Mouse (Mus musculus) layer of hippocampus, adult 8-10 months (tissue): ENCODE results near the gene Ammecr1. TPM values are rescaled to one million over a fixed set of nuclear protein-coding genes. Genes with fewer than 3 reads are reported as not detected.

Experiments
- DNase-seq, 2 experiments: peaks; one replicate each; pipeline ENCODE4 v3.0.0; 2022; ENCODE audit warnings: low spot score in 2 of 2
- total RNA-seq, 4 experiments: library from RNA; stranded (reverse); gene quantifications; 2 replicates each; pipeline ENCODE4 v1.2.4; 2022

Ammecr1 gene
- 1 to 10 TPM; 1.7 to 2.7 (median 2.2) TPM for total RNA-seq

DNA sequence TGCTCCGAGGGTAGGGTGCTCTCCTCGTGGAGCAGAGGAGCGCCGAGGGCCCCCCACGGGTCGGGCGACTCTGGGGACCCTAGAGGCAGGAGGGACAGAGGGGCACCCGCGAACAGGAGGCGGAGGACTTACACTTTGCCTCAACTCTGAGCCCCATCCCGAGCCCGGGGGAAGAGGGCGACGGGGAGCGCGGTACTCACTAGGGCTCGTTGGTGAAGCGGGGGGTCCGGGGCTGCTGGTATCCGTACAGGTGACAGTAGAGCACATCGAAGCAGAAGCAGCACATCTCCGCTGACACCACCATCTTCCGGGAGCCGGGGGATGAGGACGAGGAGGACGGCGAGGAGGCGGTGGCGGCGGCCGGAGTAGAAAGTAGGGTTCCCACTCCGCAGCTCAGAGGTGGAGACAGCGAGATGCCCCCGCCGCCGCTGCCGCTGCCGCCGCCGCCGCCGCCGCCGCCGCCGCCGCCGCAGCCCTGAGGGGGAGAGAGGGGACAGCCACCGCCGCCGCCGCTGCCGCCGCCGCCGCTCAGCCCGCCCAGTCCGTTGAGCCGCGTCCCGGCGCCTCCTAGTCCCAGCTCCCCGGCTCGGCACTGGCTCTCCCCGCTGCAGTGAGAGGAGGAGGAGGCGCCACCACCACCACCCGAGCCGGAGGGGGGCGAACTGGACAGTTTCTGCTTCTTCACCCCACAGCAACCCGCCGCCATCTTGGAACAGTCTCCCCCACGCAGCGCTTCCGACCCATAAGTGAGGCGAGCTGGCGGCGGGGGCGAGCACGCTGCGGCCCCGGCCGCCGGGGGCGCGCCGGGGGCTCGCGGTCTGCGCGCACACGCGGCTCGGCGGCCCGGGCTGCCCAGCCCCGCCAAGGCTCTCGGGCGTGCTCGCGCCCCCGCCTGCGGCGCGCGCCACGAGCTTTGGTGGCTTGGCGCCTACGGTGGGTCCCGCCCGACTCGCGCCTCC, at the start of gene Ammecr1:
Ammecr1 (minus strand) TSS at position 721 of the 959 bp plus-strand sequence.
- peak; percentile 18 to 44 for DNase-seq

DNA sequence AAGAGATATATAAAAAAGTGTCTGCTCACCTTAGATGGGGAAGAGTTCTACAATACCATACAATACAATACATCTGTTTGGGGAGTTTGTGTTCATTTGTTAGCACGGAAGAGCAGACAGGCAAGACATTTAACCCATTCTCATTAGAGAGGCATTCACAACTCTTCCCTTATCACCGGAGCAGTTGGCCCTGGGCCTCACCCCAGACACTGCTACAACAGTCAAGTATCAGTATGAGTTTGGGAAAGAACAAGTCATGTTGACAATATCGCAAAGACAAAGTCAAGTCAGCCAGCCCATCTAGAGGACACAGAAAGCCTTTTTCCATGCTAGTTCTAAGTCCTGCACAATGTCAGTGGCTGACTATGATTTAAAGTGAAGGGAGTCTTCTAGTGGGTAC, 47.6 kb upstream of the Ammecr1 start:
- DNase-seq = no peak

DNA sequence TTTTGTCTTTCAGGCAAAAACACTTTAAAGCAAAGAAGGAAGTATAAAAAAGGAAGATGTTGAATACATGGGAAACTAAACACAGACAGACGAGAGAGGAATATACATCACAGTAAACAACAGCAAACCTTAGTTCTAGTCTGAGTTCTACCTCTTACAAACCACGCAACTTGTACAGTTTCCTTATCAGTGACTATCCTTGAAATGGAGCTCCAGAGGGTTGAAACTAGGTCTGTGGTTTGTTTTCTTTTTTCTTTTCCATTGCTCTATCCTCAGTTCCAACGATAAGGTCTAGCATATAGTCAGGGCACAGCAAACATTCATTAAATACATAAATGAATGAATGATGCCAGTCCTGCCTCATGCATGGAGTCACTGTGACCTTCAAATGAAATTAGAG, 45.8 kb upstream of the Ammecr1 start:
- no peak for DNase-seq

DNA sequence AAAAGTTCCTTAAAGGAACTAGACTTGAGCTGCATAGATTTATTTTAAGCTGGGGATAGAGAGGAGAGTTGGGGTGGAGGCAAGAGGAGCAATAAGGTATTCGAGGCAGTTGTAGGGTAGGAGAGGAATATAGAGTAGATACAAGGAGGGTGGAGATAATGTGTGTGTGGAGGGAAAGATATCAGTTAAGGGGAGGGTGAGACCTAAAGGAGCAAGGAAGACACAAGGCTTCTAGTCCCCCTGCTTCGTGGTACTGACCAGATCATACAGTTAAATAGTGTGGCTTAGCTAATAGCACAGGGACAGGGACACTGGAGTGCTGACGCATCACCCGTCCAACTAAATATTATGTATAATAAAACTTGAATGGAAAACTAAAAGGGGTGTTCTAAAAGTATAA, 45.3 kb upstream of the Ammecr1 start:
- DNase-seq = no peak

DNA sequence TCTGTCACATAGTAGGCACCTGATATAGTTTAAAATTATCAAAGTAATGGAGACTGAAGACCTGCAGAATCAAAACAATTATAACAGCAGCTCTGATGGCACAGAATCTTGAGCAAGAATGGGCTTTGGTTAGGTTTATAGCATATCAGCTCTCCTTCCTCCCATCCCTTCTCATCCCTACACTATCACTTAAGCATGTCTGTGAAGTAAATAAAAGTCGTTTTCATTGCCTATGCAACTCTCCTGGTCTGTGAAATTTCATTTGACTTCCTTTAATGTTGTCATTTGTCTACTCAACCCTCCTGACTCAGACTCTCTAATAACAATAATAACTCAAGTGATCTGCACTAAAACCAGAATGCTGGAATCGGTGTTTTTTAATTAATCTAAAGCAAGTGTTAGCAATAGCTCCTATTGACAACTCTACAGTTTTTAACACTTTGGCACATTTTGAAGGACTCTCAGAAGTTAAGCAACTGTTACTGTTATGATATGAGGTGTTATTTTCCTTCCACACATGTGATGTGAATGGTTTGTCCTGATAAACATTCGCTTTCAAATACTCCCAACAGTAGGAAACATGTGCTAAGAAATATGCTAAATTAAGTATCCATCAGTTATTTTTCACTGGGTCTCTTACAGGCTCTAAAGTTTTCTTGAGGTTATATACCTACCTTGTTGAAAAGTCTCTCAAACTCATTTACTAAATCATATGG, 37.8 kb upstream of the Ammecr1 start:
- DNase-seq = no peak

DNA sequence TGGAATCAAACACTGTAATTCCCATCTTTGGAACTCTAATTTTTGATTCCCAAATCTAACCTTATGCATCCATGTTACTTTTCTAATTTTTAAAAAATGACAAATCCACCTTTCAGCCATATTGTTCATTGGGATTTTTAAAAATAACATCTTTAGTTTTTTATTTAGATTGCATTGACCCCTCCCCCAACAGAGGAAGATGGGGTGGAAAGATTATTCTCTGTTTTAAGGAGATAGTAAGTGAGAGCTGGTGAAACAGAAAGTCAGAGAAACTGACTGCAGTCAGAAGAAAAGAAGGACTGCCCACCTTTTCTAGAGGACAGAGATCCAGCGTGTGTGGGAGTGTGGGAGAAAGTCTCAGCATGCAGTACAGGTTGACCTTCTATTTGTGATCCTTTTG, 30.7 kb upstream of the Ammecr1 start:
- DNase-seq = no peak

DNA sequence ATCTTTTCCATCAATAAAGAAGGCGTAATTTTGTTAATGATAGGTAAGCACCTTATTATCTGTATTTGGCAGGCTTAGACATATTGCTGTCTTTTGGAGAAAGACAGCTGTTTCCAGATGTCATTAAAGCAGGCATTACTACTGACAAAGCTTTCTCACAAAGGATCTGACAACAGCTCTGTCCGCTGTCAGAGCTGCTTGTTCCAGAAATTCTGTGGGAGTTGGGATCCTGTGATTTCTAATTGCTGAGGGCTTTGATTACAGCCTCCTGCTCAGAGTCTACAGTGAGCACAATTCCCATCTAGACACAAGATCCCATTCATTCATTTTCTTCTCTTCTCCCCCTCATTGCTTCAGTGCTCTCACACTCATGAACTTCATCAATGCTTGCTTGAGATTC, 28.0 kb upstream of the Ammecr1 start:
- no peak for DNase-seq

DNA sequence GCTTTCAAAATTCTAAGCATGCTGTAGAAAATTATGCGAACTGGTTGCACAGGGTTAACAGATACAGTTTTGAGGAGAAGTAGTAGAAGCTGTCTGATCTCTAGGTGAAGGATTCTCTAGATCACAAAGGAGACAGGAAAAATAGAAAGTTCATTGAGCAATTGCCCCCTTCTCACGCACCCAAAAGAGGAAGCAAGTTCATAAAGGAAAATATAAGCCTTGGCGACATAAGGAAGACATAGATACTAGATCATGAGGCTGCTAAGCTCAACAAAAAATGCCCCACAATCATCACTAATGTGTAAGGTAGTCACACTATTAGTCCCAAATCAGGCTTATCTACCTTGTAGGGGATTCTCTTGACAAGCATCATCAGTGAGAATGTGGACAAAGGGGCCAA, 17.6 kb upstream of the Ammecr1 start:
- DNase-seq = no peak

DNA sequence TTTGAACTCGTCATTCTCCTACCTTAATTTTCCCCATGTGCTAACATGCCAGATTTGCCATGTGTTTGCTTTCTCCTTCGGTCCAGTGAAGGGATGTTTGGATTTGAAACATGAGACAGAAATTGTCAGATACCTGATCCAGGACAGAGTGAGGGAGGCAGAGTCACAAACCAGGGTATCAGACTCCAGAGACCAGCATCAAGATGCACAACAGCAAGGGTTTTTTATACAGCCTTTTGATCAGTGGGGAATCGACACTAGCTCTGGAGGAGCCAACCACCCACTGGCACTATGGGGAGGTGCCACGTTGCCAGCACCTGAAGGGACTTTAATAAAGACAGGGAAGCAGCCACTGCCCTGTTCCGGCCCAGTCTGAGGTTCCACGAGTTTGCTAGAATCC, 17.1 kb upstream of the Ammecr1 start:
- no peak for DNase-seq

DNA sequence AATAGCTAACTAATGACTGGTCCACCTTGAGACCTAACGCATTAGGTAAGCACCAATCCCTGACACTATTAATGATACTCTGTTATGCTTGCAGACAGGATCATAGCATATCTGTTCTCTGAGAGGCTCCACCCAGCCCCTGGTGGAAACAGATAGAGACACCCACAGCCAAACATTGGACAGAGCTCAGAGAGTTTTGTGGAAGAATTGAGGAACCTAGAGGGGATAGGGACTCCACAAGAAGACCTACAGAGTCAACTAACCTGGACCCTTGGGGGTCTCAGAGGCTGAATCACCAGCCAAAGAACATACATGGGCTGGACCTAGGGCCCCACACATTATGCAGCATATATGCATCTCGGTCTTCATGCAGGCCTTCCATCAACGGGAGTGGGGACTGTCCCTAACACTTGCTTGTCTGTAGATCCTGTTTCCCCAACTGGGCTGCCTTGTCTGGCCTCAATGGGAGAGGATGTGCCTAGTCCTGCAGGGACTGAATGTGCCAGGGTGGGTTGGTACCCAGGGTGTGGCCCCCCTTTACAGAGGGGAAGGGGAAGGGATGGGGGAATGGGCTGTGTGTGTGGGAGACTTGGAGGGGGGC, 15.1 kb upstream of the Ammecr1 start:
- DNase-seq = no peak

DNA sequence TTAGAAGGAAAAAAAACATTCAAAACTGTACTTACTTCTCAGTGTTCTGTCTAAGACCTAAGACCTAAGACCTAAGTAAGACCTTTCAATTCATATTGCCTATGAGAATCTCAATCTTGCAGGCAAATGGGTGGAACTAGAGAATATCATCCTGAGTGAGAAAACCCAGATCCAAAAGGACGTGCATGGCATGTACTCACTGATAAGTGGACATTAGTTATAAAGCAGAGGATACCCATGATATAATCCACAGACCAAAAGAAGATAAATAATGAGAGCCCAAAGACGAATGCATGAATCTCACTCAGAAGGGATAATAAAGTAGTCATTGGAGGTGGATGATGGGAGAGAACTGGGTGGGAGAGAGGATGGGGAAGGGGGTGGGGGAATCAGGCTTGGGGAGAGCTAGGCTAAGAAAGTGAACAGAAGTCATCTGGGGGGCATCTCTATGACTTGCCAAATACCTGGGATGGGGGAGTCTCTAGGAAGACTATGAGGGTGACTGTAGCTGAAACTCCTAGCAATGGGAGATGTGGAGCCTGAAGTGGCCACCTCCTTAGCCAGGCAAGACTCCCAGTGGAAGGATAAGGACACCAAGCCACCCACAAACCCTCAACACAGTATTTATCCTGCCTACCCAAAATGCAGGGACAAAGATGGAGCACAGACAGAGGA, 14.5 kb upstream of the Ammecr1 start:
- DNase-seq = no peak

DNA sequence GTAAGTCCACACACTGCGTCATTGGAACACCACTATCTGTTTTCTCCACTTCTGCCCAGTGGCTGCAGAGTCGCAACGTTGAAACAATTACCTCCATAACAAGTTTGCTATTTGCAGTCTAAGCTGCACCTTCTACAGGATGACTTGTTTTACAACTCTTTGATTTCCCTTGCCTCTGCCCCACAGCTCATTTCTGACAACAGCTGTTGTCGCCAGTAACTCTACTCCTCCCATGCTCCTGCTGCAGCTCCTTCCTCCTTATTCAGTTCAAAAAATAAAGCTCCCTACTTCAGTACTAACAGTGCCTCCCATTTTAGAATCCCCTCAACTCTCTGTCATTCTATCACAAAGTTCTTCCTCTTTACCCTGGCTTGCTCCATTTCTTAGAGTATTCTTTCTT, 12.7 kb upstream of the Ammecr1 start:
- no peak for DNase-seq

DNA sequence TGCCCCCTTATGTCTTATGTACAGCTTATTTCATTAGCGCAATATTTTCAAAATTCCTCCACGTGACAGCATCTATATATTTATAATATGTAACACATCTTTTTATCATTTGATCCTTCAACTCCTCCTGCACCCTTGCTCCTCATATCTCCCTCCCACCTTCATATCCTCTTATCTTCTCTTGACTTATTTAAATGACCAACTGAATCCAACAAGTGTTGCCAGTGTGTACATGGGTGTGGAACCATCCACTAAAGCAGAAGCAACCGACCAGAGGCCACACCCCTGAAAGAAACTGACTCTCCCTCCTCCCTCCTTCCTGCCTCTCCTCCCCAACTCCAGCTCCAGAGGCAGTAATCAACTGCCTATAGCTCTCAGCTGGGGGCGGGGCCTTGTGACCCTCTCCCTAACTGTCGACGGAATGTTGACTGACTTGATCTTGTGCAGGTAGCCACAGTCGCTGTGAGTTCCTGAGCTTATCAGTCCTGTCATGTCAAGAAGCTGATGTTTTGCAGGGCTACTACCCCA, 6.0 kb upstream of the Ammecr1 start:
- DNase-seq = no peak

DNA sequence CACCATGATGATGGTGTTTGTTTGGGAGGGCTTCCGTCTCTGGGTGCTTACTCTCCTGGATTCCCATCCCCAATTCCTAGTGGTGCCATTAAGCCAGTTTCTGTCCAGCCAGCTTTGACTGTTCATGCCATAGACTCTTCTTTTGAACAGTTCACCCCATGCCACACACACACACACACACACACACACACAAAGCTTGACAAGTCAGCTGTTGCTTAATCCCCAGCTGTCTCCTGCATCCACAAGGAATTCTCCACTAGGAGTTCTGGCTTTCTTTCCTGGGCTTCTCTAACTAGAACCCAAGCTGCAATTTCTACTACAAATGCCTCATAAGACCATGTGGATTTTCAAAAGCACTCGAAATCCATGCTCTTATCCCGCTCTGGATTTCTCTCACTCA, 5.2 kb upstream of the Ammecr1 start:
- no peak for DNase-seq

DNA sequence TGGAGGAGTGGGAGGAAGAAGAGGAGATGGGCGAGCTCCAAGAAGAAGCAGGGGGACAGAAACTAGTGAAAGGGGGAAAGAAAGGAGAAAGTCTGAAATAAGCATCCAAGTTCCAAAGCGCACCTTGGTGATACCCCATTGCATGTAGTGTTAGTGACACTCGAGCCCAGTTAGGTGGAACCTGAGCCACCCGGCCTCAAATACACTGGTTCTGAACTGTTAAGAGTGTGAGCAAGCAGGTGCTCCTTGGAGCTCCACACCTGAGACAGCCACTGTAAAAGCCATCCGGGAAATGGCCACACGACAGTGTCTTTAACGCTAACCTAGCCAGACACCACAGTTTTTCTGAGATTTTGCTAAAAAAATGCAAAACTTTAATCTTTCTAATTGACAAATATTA, 539 bp upstream of the Ammecr1 start:
- no peak for DNase-seq

DNA sequence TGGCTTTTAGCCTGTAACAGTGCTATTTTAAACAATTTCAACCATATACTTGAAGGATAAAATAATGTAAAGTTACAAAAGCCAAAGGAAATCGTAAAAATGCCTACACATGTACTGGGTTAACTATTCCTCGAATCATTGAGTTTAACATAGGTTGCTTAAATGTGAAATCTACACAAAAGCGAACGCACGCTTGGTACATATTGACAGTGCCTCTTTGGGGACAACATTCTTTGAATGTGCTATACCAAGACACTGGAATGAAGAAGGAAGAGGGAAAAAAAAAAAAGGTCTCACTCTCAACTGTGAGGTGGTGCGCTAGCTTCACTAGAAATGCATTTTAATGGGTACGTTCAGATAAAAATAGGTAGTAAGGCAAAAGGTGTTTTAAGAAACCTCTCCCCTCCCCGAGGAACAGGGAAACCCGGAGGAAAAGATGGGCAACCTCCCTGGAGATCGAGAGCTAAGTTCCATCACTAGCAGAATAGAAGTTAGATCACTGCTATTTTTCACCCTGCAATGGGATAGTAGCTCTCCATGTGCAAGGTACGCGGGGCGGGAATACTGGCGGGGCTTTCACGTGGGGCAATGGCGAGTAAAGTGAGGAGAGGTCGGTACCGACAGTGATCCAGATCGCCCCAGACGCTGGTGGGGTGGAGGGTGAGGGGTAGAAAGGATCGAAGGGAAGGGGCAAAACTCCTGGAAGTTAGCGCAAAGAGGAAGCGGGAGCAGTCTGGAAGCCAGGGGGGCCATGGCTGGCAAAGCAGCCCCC, 1.1 kb downstream of the Ammecr1 start:
- DNase-seq = peak in 1 of 2 experiments; percentile 2

DNA sequence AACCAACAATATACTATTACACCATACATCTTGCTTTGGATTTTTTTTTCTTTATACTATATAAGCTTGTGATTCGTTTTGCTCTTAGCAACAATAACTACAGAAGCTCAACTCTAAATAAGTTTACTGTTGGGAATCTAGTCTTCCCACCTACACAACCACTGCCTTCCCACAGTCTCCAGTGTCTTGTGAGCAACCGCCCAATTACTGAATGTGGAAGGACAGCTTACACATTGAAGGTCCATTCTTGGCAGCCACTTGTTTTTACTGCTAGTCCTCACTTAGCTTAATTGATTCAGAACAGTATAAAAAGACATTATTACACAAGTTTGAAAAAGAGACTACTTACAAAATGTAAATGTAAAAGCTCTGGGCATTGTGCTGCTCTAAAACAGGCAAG, 6.1 kb downstream of the Ammecr1 start:
- DNase-seq = no peak

DNA sequence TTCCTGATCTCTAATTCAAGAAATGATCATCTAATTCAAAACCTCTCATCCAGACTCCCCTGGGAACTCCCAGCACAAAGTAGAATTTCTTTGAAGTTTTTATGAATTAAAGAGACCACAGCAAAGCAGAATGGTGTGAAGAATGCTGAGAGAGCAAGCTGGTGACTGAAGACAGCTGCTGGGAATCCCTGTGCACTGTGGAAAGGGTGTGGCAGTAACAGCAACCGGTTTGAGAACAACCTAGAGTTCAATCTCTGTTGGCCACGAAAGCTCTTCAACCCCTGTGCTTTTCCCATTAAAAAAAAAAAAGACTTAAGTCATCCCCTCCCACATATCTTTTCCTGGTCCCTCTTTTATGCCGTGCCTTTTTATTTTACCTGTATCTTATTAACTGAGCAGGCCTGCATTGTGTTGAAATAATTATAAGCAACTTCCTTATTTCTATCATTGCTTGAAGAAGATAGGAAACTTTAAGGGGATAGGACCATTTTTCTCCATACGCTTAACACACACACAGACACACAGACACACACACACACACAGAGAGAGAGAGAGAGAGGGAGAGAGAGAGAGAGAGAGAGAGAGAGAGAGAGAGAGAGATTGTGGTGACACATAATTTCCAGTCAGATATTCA, 6.7 kb downstream of the Ammecr1 start:
- no peak for DNase-seq

DNA sequence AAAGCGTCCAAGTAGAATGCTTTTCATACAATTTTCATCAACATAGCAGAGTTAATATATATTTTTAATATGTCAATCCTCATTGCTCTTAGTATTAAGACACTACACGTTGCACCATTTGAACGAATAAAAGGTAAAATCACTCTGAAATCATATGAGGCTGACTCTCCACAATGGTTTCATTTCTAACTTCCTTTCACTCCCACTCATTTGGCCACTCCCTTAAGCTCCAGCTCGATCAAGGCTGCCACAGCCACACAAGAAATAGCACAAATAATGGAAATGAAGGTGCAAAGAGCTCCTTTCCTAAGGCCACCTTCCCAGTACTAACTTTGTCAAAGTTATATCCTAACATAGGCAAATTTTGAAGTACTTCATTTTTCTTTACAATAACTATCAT, 38.1 kb downstream of the Ammecr1 start:
- DNase-seq = no peak

DNA sequence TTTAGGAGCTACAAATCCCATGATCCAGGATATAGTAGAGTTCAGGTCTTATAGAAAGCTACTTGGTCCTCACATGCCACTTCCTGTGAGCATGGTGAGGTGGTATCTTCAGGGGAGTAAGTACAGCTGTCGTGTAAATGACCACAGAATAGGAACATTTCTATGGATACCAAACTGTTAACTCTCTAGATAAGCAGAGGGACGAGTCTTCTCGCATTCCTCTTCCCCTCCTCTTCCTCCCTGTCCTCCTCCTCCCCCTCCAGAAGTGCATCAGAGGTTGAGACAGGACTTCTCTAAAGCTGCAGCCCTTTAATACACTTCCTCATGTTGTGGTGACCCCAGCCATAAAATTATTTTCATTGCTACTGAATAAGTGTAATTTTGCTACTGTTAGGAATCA, 49.1 kb downstream of the Ammecr1 start:
- DNase-seq = no peak
